Mouse (Mus musculus) cerebellum, adult (tissue): Measurements from ENCODE around the gene Nmnat1.
"Not testable (repeated sequence)": the region's sequence is repeated elsewhere in the genome, so short reads cannot be mapped to it uniquely, and the experiment has no call there.

ENCODE experiments used
- ATAC-seq: cut with Nextera tagmentation; 2 replicates; pipeline ENCODE4 v1.9.2; 2017; ENCODE audit warnings: mild to moderate bottlenecking, moderate library complexity, mixed read lengths; ENCODE audit not compliant: insufficient number of reproducible peaks, low FRiP score, low TSS enrichment

The Nmnat1 gene

DNA sequence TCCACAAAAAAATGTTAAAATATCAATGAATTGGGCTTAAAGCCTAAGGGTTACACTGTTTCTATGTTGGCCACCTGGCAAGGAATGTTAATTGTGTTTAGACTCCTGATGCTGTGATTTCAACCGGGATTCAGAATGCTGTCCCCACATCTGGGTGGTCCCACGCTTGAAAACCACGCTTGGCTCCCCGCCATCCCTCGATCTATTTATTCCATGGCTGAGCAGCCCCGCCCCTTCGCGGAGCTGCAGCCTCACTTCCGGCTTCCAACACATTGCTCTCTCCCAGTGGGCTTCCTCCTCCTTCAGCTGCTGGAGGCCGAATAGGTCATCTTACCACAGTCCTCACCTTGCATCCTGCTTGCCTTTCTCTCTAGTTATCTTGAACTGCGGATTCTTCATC lies 39.1 kb downstream of the Nmnat1 start:
- ATAC-seq, result no peak

DNA sequence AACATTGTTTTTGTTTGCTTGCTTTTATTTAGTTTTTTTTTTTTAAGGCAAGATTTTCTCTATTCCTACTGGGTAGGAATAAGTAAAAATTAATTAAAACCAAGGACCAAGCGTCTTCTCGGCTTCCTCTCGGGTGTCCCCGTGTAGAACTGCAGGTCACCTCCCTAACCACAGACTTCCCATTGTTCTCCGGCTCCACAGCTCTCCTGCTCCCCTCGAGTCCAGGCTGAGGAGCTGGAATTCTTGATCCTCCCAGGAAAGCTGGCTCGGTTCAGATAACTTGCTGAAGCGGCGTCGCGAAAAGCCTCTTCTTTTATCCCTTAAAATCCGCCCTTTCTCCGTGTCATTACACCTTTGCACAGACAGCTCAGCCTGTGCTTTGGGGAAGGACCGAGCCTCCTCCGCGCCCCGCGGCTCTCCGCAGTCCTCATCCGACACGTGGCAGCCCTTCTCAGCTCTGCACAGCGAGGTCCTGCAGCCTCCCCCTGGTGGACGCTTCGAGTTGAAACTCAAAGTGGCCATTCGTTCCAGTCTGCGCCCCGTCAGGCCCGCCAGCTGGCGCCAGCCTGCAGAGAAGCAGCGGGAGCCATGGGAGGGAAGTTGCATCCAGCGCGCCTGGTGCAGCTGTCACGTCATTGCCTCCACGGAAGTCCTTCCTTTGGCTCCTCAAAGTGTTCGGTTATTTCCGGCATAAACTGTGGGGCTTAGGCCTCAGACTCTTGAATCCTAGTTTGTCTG lies 39.9 kb downstream of the Nmnat1 start:
- peak; percentile 96 for ATAC-seq

DNA sequence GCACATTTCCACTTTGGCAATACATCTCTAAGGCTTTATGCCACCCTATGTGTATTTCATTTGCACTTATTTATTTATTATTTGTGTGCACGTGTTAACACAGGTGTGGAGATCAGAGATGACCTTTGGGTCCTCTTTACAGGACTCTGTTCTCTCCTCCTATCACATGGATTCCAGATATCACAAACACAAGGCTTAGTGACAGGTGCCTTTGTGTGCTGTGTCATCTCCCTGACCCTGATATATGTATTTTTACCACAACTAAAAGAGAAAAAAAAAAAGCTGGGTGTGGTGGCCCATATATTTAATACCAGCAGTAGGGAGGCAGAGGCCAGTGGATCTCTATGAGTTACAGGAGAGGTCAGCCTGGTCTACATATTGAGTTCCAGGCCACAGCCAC lies 40.5 kb downstream of the Nmnat1 start:
- no peak for ATAC-seq

DNA sequence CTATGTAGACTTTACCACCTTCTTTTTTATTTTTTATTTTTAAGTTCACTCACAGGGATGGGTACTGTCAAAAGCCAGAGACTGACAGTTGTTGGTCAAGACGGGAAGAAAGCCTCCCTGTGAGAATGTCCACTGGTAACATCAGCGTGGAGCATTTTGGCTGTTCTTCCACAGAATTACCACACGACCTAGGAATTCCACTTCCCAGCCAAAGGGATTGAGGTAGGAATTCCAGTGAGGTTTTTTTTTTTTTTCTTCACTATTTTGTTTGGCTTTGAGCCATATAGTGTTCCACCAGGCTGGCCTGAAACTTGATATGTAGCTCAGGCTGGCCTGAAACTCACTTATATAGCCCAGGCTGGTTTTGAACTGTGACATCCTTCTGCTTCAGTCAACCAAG lies 42.6 kb downstream of the Nmnat1 start:
- no peak for ATAC-seq

GRCm38 (mm10) chr4:149440576-149440975 lies 44.4 kb downstream of the Nmnat1 start:
- ATAC-seq, result no peak

DNA sequence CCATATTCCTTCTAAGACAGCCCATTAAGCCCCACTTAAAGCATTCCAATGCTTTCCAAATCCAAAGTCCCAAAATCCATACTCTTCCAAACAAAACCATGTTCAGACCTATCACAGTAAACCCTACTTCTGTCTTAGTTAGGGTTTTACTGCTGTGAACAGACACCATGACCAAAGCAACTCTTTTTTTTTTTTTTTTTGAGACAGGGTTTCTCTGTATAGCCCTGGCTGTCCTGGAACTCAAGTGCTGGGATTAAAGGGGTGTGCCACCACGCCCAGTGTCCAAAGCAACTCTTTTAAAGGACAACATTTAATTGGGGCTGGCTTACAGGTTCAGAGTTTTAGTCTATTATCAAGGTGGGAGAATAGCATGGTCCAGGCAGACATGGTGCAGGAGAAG lies 53.1 kb downstream of the Nmnat1 start:
- ATAC-seq, result not testable (repeated sequence)

DNA sequence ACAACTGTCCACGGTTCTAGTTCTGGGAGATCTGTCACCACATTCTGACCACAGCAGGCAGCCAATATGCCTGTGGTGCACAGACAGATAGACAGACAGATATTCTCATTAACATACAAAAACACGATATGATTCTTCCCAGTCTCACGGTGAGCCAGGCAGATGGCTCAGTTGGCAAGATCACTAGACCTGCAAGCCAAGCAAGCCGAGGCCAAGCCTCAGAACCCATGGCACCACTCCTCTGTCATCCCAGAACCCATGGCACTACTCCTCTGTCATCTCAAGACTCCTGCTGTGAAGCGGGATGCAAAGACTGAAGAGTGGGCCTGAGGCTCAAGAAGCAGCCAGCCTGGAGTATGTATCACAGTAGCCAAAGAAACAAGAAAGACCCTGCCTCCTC lies 55.4 kb downstream of the Nmnat1 start:
- ATAC-seq, result peak; percentile 73

DNA sequence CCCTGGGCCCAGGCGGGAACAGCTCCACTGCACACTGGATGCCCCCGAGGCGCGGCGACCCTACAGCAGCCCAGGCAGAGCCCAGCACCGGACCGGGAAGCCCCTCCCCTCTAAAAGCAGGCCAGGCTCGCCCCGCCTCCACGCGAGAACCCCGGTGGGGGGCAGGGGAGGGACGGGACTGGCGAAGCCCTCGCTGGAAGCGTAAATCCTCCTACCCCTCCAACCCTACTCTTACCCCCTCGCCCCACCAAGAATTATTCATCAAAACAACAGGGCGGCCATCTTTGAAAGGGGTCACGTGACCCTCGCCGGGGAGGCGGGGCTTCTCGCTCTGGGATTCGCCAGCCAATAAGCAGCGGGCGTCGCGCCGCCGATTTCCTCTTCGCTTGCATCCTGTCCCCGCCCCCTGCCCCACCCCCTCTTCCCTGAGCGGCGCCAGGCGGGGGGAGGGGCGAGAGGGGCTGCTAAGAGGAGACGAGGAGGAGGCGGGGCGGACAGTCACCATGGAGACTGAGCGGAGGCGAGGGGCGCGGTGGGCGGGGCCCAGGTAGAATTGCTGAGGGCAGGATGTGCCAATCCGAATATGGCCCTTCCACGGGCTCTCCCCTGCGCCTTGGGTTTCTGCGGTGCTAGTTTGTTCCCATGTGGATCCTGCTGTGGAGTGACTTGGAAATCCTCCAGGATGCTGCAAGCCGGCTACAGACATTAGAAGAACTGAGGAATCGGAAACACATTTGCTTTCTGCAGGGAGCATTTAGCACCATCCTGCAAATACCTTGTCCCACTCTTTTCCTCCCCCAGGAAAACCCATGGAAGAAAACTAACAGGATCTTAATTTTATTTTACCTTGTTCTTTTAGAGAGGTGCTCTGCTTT lies 58.4 kb downstream of the Nmnat1 start, which contains the start of gene Ube4b:
Gene Ube4b (minus strand): TSS at position 425 of the 875 bp plus-strand sequence.
- peak; percentile 59 for ATAC-seq

DNA sequence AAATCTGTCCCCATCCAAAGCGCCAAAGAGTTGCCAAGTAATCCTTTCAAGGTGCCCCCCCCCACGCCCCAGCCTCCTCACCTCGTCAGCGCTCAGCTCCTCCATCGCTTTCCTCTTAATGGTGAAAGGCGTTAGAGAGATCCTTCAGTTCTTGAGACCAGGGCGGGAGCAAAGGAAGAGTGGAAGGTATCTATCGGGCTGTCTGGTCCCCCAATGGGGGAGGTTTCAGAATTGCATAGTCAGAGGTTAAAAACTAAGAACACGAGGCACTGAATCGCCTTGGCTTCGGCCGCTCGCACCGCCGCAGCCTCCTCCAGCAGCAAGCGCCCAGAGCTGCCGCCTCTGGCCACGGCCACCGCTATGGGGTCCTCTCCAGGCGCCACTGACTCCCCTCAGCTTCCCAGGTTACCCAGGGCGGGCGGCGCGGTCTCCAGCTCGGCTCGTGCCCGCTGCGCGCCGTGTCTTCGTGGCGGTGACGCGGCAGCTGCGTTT lies 59.2 kb downstream of the Nmnat1 start:
- ATAC-seq, result peak; percentile 32

GRCm38 (mm10) chr4:149424755-149425154 lies 60.2 kb downstream of the Nmnat1 start:
- no peak for ATAC-seq

DNA sequence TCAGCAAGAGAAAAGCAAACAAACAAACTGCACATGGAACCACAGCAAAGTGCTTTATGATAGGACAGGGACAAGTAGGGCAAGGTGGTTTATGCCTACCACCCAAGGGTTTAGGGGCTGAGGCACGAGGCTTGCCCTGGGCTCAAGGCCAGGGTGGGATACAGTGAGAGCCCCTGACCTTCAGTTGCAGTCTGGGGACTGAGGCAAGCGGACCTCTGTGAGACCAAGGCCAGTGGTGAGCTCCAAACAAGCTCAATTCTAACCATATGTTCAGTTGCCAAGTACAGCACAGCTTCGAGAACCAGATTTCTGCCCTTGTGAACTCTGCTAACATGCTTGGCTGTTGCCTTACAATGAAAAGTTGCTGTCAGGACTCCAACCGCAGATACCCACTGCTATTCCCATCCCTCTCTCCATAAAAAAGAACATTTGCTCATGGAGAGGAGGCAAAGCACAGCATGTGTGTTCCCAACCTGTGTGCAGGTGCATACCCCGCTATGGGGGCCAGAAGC lies 67.1 kb downstream of the Nmnat1 start:
- ATAC-seq, result no peak
